Mouse (Mus musculus): ENCODE measurements at regions not wholly inside any gene's neighbourhood (a gene's known extent, or its start where the extent isn't known, plus 50 kb on each side); places are given as distances from the start of the nearest gene placed in this dataset.

DNA sequence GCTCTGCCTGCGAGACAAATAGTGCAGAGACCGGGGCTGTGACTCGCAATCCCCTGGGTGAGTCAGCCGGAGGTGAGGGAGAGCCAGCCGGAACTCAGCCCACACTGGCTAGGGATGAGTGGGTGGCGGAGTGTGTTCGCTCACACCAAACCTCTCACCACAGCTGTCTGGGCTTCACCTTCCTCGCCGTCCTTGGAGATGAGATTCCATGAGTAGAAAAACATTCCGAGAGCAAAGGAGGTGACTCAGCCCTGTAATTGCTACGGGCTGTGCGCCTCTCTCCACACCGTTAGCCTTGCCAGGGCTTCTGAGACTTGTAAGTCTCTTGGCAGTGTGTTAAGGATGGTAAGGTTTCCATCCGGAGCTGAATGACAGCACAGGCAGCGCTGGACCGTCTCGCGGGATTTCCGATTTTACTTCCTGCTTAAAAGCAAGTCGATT, 60.7 kb upstream of the Ank start:
- Histone ChIP-seq H3K27me3 (replicated peaks; ENCODE audit: control insufficient read depth, insufficient read depth, low read length) (no peaks in the 10 kb centered on the region), H3K36me3 (ENCODE audit: control insufficient read depth, insufficient read depth, low read length) (no peaks in the 10 kb centered on the region), H3K4me3 (ENCODE audit: low read length) (no peak overlapping the region), H3K4me2 (ENCODE audit: low read depth, low read length) (no peak overlapping the region), H3K9me3 (ENCODE audit: control insufficient read depth, low read length) (no peaks in the 10 kb centered on the region), H3K4me1 (ENCODE audit: control insufficient read depth, insufficient read depth, low read length) (no peaks in the 10 kb centered on the region), H3K27ac (ENCODE audit: low read length) (no peak overlapping the region), H3K9ac (ENCODE audit: low read depth, low read length) (no peak overlapping the region)
- 84% methylated on average over 20 of the region's 20 CpGs for WGBS
- ATAC-seq = no peak

DNA sequence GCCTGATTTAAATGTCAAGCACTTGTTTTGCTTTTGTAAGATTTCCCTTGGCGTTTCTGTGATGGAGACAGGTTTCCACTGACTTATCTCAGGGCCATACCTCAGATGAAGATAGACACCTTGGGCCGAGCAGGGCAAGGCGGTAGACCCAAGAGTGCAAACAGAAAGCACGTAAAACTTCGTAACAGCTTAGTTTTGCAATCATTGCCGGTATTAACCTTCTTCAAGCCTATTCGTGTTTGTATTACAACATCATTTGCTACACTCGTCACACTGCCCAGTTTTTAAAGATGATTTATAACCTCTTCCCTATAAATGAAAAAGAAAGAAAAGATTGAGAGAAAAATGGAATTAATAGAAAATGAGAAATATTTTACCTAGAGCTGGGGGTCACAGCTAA, 56.6 kb upstream of the Ank start:
- Histone ChIP-seq H3K4me1 (ENCODE audit: control insufficient read depth, insufficient read depth, low read length) (no peaks in the 10 kb centered on the region), H3K9me3 (ENCODE audit: control insufficient read depth, low read length) (no peaks in the 10 kb centered on the region), H3K36me3 (ENCODE audit: control insufficient read depth, insufficient read depth, low read length) (no peaks in the 10 kb centered on the region), H3K4me3 (ENCODE audit: low read length) (no peak overlapping the region), H3K9ac (ENCODE audit: low read depth, low read length) (no peak overlapping the region), H3K27me3 (replicated peaks; ENCODE audit: control insufficient read depth, insufficient read depth, low read length) (no peaks in the 10 kb centered on the region), H3K27ac (ENCODE audit: low read length) (no peak overlapping the region), H3K4me2 (ENCODE audit: low read depth, low read length) (no peak overlapping the region)
- WGBS = 69% methylated on average over 8 of the region's 8 CpGs
- no peak for ATAC-seq

DNA sequence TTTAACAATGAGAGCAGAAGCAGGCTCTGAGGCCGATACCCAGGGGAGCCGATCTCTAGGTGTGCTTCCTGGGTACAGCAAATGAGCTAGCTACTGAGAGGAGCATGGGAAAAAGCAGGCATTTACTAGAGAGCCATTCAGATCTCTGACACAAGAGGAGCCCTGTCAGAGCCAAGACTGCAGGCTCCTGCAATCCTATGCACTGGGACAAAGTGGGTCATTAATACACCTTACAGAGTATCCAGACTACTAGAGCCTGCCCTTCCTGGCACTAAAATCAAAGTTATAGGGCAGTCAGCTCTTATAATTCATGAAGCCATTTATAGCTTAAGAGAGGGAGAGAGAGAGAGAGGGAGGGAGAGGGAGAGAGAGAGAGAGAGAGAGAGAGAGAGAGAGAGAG, 54.2 kb upstream of the Ank start:
- Histone ChIP-seq H3K9ac (ENCODE audit: low read depth, low read length) (no peak overlapping the region), H3K4me1 (ENCODE audit: control insufficient read depth, insufficient read depth, low read length) (no peaks in the 10 kb centered on the region), H3K36me3 (ENCODE audit: control insufficient read depth, insufficient read depth, low read length) (no peaks in the 10 kb centered on the region), H3K9me3 (ENCODE audit: control insufficient read depth, low read length) (no peaks in the 10 kb centered on the region), H3K4me2 (ENCODE audit: low read depth, low read length) (no peak overlapping the region), H3K27ac (ENCODE audit: low read length) (no peak overlapping the region), H3K4me3 (ENCODE audit: low read length) (no peak overlapping the region), H3K27me3 (replicated peaks; ENCODE audit: control insufficient read depth, insufficient read depth, low read length) (no peaks in the 10 kb centered on the region)
- no peak for ATAC-seq
- 98% methylated on average over 2 of the region's 2 CpGs for WGBS

DNA sequence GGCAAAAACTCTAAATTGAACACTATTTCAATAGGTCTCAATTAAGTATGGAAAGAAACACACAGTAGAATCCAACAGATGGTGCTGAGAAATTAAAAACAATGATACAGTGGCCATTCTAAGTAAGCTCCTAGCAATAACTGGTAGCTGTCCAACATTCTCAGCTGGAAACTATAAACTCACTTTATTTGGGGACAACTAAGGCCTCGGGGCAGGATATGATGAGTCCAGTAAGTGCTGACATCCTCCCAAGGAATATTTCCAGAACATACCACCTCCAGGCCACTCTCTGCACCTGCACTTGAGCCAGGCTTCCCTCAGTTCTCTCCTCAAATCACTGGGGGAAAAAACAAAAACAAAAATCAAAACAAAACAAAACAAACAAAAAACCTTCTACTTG, 53.7 kb upstream of the Ank start:
- H3K9ac ChIP-seq (ENCODE audit: low read depth, low read length) = no peak overlapping the region
- no peaks in the 10 kb centered on the region for H3K9me3 ChIP-seq (ENCODE audit: control insufficient read depth, low read length)
- no peak overlapping the region for H3K4me3 ChIP-seq (ENCODE audit: low read length)
- no peaks in the 10 kb centered on the region for H3K4me1 ChIP-seq (ENCODE audit: control insufficient read depth, insufficient read depth, low read length)
- H3K4me2 ChIP-seq (ENCODE audit: low read depth, low read length) = no peak overlapping the region
- no peaks in the 10 kb centered on the region for H3K36me3 ChIP-seq (ENCODE audit: control insufficient read depth, insufficient read depth, low read length)
- WGBS = 43% methylated on average over 1 of the region's 1 CpGs
- no peaks in the 10 kb centered on the region for H3K27me3 ChIP-seq (replicated peaks; ENCODE audit: control insufficient read depth, insufficient read depth, low read length)
- no peak for ATAC-seq
- no peak overlapping the region for H3K27ac ChIP-seq (ENCODE audit: low read length)

DNA sequence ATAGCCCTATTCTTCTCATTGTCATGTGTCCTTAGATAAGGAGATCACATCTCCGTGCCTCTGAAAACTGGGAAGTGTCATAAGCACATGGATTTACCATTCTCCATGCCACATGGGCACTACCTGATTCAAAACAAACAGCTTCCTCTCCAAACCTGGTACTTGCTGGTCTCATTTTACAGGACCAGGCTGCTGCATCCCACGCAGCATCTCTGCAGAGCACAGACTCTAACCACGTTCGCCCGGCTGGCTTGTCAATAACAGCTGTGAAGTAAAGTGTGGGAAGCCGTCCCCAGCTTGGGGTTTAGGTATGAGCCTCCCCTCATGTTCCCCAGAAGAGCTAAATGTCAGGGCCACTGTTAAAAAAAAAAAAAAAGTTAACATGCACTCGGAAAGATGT, 53.0 kb upstream of the Ank start:
- no peak for ATAC-seq
- Histone ChIP-seq H3K4me3 (ENCODE audit: low read length) (no peak overlapping the region), H3K9me3 (ENCODE audit: control insufficient read depth, low read length) (no peaks in the 10 kb centered on the region), H3K27me3 (replicated peaks; ENCODE audit: control insufficient read depth, insufficient read depth, low read length) (no peaks in the 10 kb centered on the region), H3K9ac (ENCODE audit: low read depth, low read length) (no peak overlapping the region), H3K36me3 (ENCODE audit: control insufficient read depth, insufficient read depth, low read length) (no peaks in the 10 kb centered on the region), H3K4me1 (ENCODE audit: control insufficient read depth, insufficient read depth, low read length) (no peaks in the 10 kb centered on the region), H3K4me2 (ENCODE audit: low read depth, low read length) (no peak overlapping the region), H3K27ac (ENCODE audit: low read length) (no peak overlapping the region)
- WGBS = 85% methylated on average over 7 of the region's 7 CpGs

DNA sequence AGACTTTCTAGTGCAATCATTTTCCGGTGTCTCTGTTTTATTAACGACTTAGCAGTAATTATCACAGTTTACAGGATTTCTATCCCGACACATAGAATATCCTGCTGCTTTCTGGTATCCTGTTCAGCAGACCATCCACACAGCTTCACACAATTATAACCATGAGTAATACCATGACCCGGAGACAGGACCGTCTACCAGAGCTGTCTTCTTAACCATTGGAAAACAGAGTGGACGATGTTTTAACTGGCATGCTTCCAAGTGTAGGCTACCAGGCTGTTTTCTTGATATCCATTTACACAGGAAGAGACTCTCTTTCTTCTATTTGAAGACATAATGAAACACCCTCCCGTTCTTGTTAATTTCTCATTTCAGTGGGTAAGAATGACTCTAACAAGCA, 51.7 kb upstream of the Ank start:
- H3K4me3 ChIP-seq (ENCODE audit: low read length) = no peak overlapping the region
- no peaks in the 10 kb centered on the region for H3K4me1 ChIP-seq (ENCODE audit: control insufficient read depth, insufficient read depth, low read length)
- no peak overlapping the region for H3K4me2 ChIP-seq (ENCODE audit: low read depth, low read length)
- 60% methylated on average over 7 of the region's 7 CpGs for whole genome bisulfite sequencing
- no peak overlapping the region for H3K9ac ChIP-seq (ENCODE audit: low read depth, low read length)
- H3K27ac ChIP-seq (ENCODE audit: low read length) = no peak overlapping the region
- no peaks in the 10 kb centered on the region for H3K27me3 ChIP-seq (replicated peaks; ENCODE audit: control insufficient read depth, insufficient read depth, low read length)
- no peaks in the 10 kb centered on the region for H3K9me3 ChIP-seq (ENCODE audit: control insufficient read depth, low read length)
- no peaks in the 10 kb centered on the region for H3K36me3 ChIP-seq (ENCODE audit: control insufficient read depth, insufficient read depth, low read length)
- no peak for ATAC-seq

All from intestine, embryonic 16.5 days (tissue).